Mouse (Mus musculus) T-cell, adult 2 months (primary cell): ENCODE measurements around the gene Fhad1.
"Not testable (repeated sequence)": the region's sequence is repeated elsewhere in the genome, so short reads cannot be mapped to it uniquely, and the experiment has no call there.

Experiments used
- DNase-seq: peaks from one replicate; pipeline ENCODE4 v3.0.0; 2022; ENCODE audit warnings: low spot score

Fhad1 gene

DNA sequence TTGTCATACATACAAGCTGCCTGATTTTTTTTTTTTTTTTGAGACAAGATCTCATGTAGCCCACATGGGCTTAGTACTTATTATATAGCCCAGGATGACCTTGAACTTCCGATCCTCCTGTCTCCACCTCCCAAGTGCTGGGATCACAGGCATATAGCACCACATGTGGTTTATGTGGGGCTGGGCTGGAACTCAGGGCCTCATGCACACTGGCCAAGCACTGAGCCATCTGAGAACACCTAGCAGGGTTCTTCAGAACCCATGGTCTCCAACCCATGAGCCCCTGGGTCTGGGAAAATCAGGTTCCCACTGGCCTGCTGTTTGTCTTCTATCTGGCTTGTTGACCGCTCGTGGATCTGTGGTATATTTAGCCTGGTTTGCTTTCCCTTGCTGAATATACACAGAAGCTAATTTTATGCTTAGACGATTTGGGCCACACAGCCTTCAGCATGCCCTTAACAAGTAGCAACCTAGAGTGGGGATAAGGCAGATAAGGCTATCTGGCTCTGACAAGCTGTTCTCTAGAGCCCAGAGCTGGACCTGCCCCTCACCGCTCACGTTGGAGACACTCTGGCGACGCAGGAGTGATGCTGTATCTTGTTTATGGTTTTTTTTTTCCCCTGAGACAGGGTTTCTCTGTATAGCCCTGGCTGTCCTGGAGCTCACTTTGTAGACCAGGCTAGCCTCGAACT is 24.9 kb upstream of the Fhad1 start:
- DNase-seq, result no peak

GRCm38 (mm10) chr4:142037897-142038296 is 23.0 kb upstream of the Fhad1 start:
- no peak for DNase-seq

GRCm38 (mm10) chr4:142028533-142028932 is 13.7 kb upstream of the Fhad1 start:
- no peak for DNase-seq

GRCm38 (mm10) chr4:142026965-142027364 is 12.1 kb upstream of the Fhad1 start:
- no peak for DNase-seq

GRCm38 (mm10) chr4:142024536-142024935 is 9.7 kb upstream of the Fhad1 start:
- no peak for DNase-seq

DNA sequence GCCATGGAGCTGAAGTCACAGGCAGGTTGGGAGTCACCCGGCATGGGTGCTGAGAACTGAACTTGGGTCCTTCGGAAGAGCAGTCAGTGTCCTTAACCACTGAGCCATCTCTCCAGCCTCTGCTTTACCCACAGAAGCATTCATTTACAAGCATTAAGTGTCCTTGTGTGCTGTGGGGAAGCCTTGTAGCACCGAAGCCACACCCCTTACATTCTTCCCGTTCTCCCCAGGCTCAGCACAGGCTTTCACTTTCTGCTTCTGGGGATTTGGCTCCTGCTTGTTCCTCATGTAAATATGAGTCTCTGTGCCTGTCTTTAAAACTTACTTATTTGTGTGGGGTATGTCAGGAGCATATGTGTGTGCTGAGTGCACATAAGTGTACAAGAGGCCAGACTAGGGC is 8.3 kb upstream of the Fhad1 start:
- DNase-seq, result no peak

DNA sequence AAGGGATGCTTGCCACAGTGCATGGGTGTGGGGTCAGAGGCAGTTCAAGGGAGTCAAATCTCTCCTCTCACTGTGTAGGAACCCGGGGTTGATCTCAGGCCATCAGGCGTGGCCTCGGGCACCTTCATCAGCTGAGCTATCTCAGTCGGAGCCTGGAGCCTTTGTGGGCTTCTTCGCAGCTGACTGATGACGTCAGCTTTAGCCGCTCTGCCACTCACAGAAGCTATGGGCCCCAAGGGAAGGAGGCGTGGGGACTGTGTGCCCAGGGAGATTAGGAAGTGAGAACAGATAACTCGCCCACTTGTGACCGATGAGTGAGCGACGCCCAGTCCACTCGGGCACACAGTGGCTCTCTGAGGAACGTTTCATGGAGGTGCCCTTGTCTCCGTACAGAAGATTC is 2.8 kb upstream of the Fhad1 start:
- no peak for DNase-seq

DNA sequence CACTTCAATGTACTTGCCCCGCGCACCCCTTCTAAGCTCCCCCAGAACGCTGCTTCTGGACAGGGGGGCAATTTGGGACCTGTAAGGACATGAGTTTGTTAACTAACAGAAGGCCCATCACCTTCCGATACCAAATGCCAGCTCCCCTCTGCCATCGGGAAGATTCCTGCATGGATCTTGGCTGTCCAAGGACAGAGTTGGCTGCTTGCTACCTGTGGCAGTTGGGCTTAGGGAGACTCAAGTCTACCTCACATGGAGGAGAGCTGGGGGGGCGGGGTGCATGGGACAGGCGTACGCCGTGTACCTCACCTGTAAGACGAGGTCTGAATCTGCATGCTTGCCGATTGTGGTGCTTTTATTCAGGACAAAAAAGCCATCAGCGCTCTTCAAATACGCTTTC is 3.6 kb downstream of the Fhad1 start:
- DNase-seq, result no peak

- no peak for DNase-seq
Measured at GRCm38 (mm10) chr4:142010441-142010840, 4.4 kb downstream of the Fhad1 start.

DNA sequence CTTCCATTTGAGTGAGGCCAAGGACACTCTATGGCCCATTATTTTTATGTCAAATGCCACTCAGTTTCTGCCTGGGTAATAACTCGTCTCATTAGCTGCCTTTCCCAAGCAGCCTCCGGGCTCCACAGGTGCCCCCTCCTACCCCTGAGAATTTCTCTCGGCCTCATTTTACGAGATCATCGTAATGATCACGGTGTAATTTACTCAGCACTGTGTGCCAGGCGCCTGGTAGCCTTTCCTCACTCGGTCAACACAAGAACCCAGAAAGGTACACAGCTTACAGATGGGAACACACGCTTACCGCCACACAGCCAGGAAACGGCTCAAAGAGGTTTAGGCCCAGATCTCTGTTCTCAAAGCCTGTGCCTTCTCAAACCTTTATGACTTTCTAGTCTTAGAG is 6.7 kb downstream of the Fhad1 start:
- no peak for DNase-seq

DNA sequence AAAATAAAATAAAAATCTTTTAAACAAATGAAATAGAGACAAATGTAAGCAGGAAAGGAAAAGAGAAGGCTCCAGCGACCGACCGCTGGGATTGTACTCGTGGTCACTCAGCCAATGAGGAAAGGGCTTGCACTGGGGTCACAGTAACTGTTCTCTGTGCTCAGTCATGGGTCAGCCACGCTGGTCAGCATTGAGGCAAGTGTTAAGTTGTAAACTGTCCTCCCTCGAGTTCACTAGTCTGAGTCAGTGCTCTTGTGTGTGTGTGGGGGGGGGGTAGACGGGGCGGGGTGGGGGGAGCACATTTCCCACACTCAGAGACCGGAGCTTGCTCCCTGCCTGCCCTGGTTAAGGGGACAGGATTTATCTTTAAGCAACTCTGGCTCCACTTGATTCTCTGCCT is 14.3 kb downstream of the Fhad1 start:
- no peak for DNase-seq

DNA sequence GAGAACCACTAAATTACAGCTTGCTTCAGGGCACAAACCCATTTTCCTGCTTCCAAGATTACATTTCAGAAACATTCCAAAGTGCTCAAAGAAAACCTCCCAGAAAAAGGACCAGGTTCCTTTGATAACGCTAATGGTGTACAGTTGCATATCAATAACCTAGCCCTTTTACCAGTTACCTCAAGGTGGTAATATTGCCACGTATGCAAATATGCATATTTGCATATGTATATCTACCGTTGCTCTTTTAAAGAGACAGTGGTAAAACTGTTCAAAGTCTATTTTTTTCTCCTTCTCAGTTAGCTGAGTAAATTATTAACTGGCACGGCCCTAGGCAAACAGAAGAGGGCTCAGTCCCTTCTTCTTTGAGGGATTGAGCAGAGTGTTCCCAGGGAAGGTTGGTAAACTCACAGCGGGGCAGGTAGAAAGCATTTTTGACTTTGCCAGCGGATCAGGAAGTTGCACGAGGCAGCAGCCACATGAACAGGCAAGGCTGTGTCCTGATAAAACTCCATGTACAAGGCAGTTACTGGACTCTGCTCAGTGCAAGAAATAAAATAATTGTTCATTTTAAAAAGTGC is 15.3 kb downstream of the Fhad1 start:
- no peak for DNase-seq

DNA sequence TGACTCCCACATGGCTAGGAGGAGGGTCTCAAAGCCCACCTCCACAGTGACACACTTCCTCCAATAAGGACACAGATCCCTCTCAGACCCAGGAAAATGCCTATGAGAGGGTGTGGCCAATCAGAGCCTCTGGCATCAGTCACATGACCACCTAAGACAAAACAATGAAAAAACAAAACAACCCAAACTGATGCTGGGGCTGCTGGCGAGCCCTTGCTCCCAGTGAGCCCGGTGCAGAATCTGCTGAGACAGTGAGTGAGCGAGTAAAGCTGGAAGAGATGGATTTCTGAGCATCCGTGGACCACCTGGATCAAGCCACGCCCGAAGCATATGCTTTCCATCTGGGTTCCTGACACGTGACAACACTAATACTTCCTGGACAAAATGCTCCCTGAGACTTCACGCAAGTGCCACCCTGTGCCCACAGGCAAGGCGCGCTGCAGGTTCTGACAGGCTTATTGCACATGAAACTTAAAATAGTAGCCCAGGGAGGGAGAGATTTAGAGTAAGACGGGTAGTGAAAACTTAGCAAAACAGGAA is 16.5 kb downstream of the Fhad1 start:
- no peak for DNase-seq

DNA sequence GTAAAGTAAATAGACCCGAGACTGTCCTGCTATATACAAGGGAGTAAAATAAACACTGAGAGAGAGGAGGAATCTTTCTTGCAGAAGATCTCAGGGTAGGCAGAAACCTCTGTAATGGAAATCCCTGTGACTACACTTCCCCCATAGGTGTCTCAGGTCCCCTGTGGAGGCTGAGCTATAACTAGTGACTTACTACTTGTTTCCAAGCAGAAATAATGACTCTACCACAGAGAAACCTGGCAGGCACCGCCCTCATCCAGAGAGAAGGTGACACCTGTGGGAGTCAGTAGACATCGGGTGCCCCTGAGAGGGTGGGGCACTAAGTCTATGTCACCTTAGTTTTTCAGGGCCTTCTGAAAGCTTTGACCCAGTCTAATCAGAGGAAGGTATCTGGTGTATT is 18.0 kb downstream of the Fhad1 start:
- no peak for DNase-seq

- DNase-seq, result no peak
Measured at GRCm38 (mm10) chr4:141996086-141996485, 18.8 kb downstream of the Fhad1 start.

DNA sequence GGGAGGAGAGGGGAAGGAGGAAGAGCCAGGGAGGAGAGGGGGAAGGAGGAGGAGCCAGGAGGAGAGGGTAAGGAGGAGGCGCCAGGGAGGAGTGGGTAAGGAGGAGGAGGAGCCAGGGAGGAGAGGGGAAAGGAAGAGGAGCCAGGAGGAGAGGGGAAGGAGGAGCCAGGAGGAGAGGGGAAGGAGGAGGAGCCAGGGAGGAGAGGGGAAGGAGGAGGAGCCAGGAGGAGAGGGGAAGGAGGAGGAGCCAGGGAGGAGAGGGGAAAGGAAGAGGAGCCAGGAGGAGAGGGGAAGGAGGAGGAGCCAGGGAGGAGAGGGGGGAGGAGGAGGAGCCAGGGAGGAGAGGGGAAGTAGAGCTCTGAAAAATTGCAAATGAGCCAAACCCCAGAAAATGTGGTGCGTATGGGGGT is 20.8 kb downstream of the Fhad1 start:
- not testable (repeated sequence) for DNase-seq

DNA sequence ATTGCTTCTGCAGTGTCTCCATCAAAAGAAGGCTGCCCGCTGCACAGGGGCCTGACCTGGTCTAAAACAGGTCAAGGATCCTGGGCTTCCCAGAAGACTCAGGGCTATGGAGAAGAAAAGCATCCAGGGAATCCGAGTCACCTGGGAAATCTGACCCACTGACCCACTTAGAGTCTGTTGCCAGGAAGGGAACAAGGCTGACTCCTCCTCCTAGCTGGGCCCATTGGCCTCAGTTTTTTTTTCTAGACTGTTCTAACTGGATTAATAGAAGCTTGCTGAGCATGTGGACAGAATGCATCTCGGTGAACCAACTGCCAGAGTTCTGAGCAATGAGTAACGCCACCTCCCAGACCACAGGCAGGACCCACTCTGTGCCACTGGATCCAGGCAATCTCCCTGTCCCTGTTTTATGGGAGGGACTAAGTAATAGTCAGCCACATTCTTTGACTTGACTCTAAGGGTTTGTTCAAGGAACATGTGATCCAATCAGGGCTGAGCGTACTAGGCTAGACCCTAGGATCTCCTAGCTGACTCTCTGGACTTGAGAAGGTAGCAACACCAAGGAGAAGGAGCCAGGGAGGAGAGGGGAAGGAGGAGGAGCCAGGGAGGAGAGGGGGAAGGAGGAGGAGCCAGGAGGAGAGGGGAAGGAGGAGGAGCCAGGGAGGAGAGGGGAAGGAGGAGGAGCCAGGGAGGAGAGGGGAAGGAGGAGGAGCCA is 21.4 kb downstream of the Fhad1 start:
- DNase-seq, result no peak

DNA sequence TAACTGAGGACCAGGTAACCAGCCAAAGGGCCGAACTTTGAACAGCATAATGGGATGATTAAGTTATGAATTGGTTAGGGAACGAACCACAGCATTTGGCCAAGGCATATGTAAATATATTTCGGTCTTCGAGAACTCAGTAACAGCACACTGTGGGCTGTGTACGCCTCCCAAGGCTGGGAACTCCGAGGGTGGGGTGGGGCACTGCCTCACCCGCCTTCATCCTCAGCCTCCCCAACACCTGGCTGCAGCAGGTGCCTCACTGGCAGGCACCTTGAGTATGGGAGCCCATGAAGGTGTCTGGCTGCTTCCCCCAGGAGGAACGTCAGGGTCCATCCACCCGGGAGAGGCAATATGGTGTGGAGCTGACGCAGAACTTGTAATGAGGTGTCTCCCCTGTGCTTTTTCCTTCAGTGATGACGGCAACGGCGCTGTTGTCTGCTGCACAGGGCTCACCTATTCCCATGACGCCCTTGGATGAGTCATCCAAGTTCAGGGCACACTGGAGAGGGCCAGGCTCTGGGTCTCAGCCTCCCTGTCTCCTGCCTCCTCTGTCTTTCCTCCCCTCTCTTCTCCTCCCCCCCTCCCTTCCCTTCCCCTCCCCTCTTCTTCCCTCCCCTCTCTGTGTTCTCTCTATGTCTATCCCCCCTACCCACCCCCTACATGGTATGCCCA is 22.2 kb downstream of the Fhad1 start:
- DNase-seq, result no peak

DNA sequence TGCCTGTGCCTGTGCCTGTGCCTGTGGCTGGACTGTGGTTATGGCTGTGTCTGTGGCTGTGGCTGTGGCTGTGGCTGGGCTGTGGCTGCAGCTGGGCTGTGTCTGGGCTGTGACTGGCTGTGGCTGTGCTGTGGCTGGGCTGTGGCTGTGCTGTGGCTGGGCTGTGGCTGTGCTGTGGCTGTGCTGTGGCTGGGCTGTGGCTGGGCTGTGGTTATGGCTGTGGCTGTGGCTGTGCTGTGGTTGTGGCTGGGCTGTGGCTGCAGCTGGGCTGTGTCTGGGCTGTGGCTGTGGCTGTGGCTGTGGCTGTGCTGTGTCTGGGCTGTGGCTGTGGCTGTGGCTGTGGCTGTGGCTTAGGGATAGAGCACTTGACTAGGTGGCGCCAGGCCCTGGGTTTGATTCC is 26.7 kb downstream of the Fhad1 start:
- DNase-seq, result no peak

GRCm38 (mm10) chr4:141983689-141984088 is 31.2 kb downstream of the Fhad1 start:
- DNase-seq, result no peak

DNA sequence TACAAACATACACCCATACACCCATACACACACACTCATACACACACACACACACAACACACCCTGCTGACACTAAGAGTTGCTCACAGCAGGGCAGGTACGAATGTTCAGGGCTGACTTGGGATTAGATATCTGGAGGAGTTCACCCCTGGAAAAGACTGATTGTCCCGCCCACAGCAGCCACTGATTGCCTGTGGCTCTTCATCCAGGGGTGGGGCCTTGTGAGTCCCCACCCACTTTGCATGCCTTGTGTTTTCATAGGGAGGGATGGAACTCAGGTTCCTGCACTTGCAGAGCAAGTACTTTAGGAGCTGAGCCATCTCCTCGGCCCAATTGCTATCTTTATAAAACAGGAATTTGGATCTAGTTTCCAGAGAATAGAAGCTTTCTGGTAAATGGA is 33.4 kb downstream of the Fhad1 start:
- DNase-seq, result no peak

DNA sequence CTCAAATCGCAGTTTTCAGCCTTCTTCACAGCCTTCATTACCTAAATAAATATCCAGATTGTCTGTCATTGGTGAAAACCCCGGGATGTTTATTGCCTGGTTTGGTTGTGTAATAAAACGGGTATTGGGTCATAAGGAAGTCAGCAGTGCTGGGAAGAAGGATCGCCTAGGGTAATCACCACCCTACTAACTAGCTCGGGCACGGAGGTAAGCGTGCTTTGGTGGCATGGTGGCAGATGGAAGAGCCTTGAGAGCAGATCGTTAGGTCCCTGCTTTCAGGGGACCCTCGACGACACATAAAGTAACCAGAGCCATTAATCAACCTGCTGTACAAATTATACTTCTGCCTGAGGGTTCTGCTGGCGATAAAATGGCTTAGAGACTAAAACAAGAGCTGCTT is 36.3 kb downstream of the Fhad1 start:
- DNase-seq, result no peak

- DNase-seq, result no peak
Measured at GRCm38 (mm10) chr4:141977346-141977745, 37.5 kb downstream of the Fhad1 start.
